In the genomic region with DNA sequence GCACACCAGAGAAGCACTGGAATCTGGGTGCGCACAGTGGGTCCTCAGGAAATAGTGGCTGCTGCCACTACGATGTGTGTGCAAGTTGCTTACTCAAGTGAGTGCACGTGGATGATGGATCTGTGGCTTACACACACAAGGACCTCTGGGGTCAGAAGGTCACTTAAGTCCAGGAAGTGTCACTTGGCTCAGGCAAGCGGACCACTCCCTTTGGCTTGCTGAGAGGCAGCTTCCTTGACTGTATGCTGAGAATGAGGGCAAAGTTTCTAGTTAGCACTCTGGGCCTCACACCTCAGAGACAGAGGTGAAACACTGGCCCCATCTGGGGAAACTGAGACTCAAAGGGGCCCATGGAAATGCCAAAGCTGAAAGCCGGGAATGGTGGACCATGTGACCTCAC, we compare ENCODE assay signal across 24 mouse cellular contexts.
DNase-seq lines count a peak whose midpoint lies in the region; ATAC-seq and TF ChIP-seq lines count a peak whose summit lies in the region.
"Had no signal": no experiment of that assay in that cellular context is flagged by ENCODE, and none has a peak within 500 bp of the region (broad histone marks: within the 10 kb centered on the region; RNA-seq: fewer than 3 reads in every experiment).

No protein-coding gene starts in this region.

- no peaks in the 10 kb centered on the region for H3K9me3 ChIP-seq in intestine, postnatal 0 days (ENCODE audit: control insufficient read depth)
- H3K9me3 ChIP-seq in stomach, postnatal 0 days (ENCODE audit: control insufficient read depth, low read length): no peaks in the 10 kb centered on the region
- H3K9me3 ChIP-seq: embryonic facial prominence, embryonic 15.5 days; G1E; heart, embryonic 15.5 days; hindbrain, embryonic 10.5 days; limb, embryonic 10.5 days had no signal

- no peak overlapping the region for H3K9ac ChIP-seq in intestine, postnatal 0 days (ENCODE audit: low read depth, low read length)
- H3K9ac ChIP-seq in stomach, postnatal 0 days (ENCODE audit: low read length): no peak overlapping the region
- H3K9ac ChIP-seq: embryonic facial prominence, embryonic 15.5 days; forebrain, postnatal 0 days; heart, embryonic 15.5 days; liver, postnatal 0 days had no signal

- no peak for TF ChIP-seq EP300 in stomach, postnatal 0 days (optimal IDR thresholded peaks at IDR 0.05)

- peaks cover 42% of the 10 kb centered on the region for H3K4me1 ChIP-seq in intestine, postnatal 0 days (replicated peaks; ENCODE audit: control insufficient read depth, insufficient read depth, low read length)
- peaks cover 17% of the 10 kb centered on the region for H3K4me1 ChIP-seq in stomach, postnatal 0 days (replicated peaks; ENCODE audit: control insufficient read depth, insufficient read depth)

- H3K27ac ChIP-seq in layer of hippocampus, adult 2 months: 0 out of 2 replicates have a peak overlapping the region, but pooled peaks have one; percentile 99
- 0 out of 2 replicates have a peak overlapping the region, but pooled peaks have one; percentile 3 for H3K27ac ChIP-seq in intestine, postnatal 0 days (ENCODE audit: low read depth, low read length)
- H3K27ac ChIP-seq in stomach, postnatal 0 days (replicated peaks): 0 out of 2 replicates have a peak overlapping the region, but pooled peaks have one; percentile 40
- H3K27ac ChIP-seq: embryonic facial prominence, embryonic 15.5 days; heart, embryonic 15.5 days; hindbrain, postnatal 0 days had no signal

- H3K36me3 ChIP-seq in intestine, postnatal 0 days (ENCODE audit: control insufficient read depth, insufficient read depth): no peaks in the 10 kb centered on the region
- no peaks in the 10 kb centered on the region for H3K36me3 ChIP-seq in stomach, postnatal 0 days (ENCODE audit: control insufficient read depth, insufficient read depth, low read length)
- H3K36me3 ChIP-seq: embryonic facial prominence, embryonic 15.5 days; G1E; heart, embryonic 15.5 days; hindbrain, embryonic 10.5 days; limb, embryonic 10.5 days had no signal

- H3K4me2 ChIP-seq in intestine, postnatal 0 days (replicated peaks; ENCODE audit: low read depth): no peak overlapping the region
- no peak overlapping the region for H3K4me2 ChIP-seq in stomach, postnatal 0 days (replicated peaks; ENCODE audit: low read depth)
- H3K4me2 ChIP-seq: embryonic facial prominence, embryonic 15.5 days; heart, embryonic 15.5 days; midbrain, embryonic 11.5 days had no signal

- 36% methylated on average over 5 of the region's 5 CpGs for WGBS in intestine, postnatal 0 days
- 64% methylated on average over 5 of the region's 5 CpGs for WGBS in stomach, postnatal 0 days

- no peaks in the 10 kb centered on the region for H3K27me3 ChIP-seq in intestine, postnatal 0 days (replicated peaks; ENCODE audit: control insufficient read depth, insufficient read depth, low read length)
- no peaks in the 10 kb centered on the region for H3K27me3 ChIP-seq in stomach, postnatal 0 days (ENCODE audit: control insufficient read depth, insufficient read depth, low read length)
- H3K27me3 ChIP-seq: embryonic facial prominence, embryonic 15.5 days; heart, embryonic 15.5 days had no signal

- DNase-seq in heart, adult 11 months: peak; percentile 96
- no peak for DNase-seq in heart, postnatal 36 days
- no peak for DNase-seq in layer of hippocampus, adult 2 months (ENCODE audit: low spot score in 2 of 2)
- DNase-seq in layer of hippocampus, adult 18-20 months (ENCODE audit: low spot score in 2 of 2): no peak
- DNase-seq in stomach, postnatal 0 days (ENCODE audit: low spot score): peak; percentile 47
- no peak for DNase-seq in right cerebral cortex, adult 18-20 months
- no peak for DNase-seq in adrenal gland, adult 2 months
- DNase-seq: adrenal gland, postnatal 25 days; cerebellum, adult 11-12 months; cerebellum, postnatal 25 days; embryo, embryonic 11 days; forebrain, postnatal 0 days; layer of hippocampus, adult 9-11 months; liver, postnatal 0 days; thymus, postnatal 36 days had no signal

- no peak overlapping the region for H3K4me3 ChIP-seq in layer of hippocampus, adult 2 months
- H3K4me3 ChIP-seq in intestine, postnatal 0 days (ENCODE audit: low read depth, low read length): no peak overlapping the region
- no peak overlapping the region for H3K4me3 ChIP-seq in stomach, postnatal 0 days (ENCODE audit: low read depth, low read length)
- H3K4me3 ChIP-seq: embryonic facial prominence, embryonic 15.5 days; heart, embryonic 15.5 days; hindbrain, embryonic 10.5 days; limb, embryonic 10.5 days had no signal

- TF ChIP-seq CTCF in layer of hippocampus, adult 2 months (conservative IDR thresholded peaks at IDR 0.05): no peak
- TF ChIP-seq CTCF in intestine, postnatal 0 days (IDR thresholded peaks at IDR 0.05; ENCODE audit: low read depth): peak; percentile 51
- no peak for TF ChIP-seq CTCF in stomach, postnatal 0 days (IDR thresholded peaks at IDR 0.05; ENCODE audit: low read depth)

- intact Hi-C loops in heart, postnatal 36 days (cut with DNase I): no loop called here

- peak; percentile 79 for ATAC-seq in intestine, postnatal 0 days
- peak; percentile 57 for ATAC-seq in stomach, postnatal 0 days (ENCODE audit: low FRiP score, low TSS enrichment)
- ATAC-seq: CD4-positive, CD25-positive, alpha-beta regulatory T cell, adult 4 months; forebrain, postnatal 0 days; hindbrain, postnatal 0 days; liver, postnatal 0 days had no signal

Comparison
In these comparisons a context has a peak if more than half of its experiments do, and no peak if none do; other contexts are left out.
1. DNase-seq: peak in heart, adult 11 months (single experiment) and stomach, postnatal 0 days (single experiment); none in heart, postnatal 36 days (0 of 2), layer of hippocampus, adult 2 months (0 of 2), layer of hippocampus, adult 18-20 months (0 of 2), right cerebral cortex, adult 18-20 months (single experiment) and adrenal gland, adult 2 months (single experiment).
2. H3K27ac ChIP-seq: peak in every context shown above with its lines; median percentile 99 in layer of hippocampus, adult 2 months; 40 in stomach, postnatal 0 days; 3 in intestine, postnatal 0 days.